Mouse (Mus musculus): Measurements from ENCODE around the gene Klhl18. TPM values are rescaled to one million over a fixed set of nuclear protein-coding genes. Genes with fewer than 3 reads are reported as not detected.
"Not testable (repeated sequence)": the region's sequence is repeated elsewhere in the genome, so short reads cannot be mapped to it uniquely, and the experiment has no call there.

Gene Klhl18
- polyA plus RNA-seq, 1 experiment = 10.6 TPM

GRCm38 (mm10) chr9:110388011-110388410 lies 88.5 kb downstream of the Klhl18 start:
- H3ac ChIP-seq (ENCODE audit: control insufficient read depth, insufficient read length, low read depth) = no peak overlapping the region
- TF ChIP-seq FOSL1 (IDR thresholded peaks at IDR 0.05; ENCODE audit: insufficient read depth, low read length, poor library complexity, severe bottlenecking) (no peak), MYOD1 (IDR thresholded peaks at IDR 0.05; ENCODE audit: control insufficient read depth, insufficient read length, low read depth) (no peak), CTCF (IDR thresholded peaks at IDR 0.05; ENCODE audit: control insufficient read depth, insufficient read depth, insufficient read length) (no peak), USF1 (IDR thresholded peaks at IDR 0.05; ENCODE audit: low read depth) (no peak), CEBPB (IDR thresholded peaks at IDR 0.05; ENCODE audit: low read depth) (no peak), MYOG (IDR thresholded peaks at IDR 0.05; ENCODE audit: control insufficient read depth, extremely low read depth, insufficient read length) (no peak), MAX (IDR thresholded peaks at IDR 0.05) (no peak)
- H3K27me3 ChIP-seq (ENCODE audit: control insufficient read depth, insufficient read depth, insufficient read length) = no peaks in the 10 kb centered on the region
- peaks cover 3% of the 10 kb centered on the region for H3K79me2 ChIP-seq (ENCODE audit: control insufficient read depth, insufficient read depth)
- peaks cover 39% of the 10 kb centered on the region for H3K36me3 ChIP-seq (ENCODE audit: control insufficient read depth, insufficient read depth)
- peaks cover 1% of the 10 kb centered on the region for H3K79me3 ChIP-seq (ENCODE audit: low read depth)
- H3K4me3 ChIP-seq (ENCODE audit: insufficient read depth, poor library complexity, severe bottlenecking) = no peak overlapping the region

- Histone ChIP-seq H3K36me3 (ENCODE audit: control insufficient read depth, insufficient read depth) (peaks cover 22% of the 10 kb centered on the region), H3K4me3 (ENCODE audit: insufficient read depth, poor library complexity, severe bottlenecking) (no peak overlapping the region), H3K27me3 (ENCODE audit: control insufficient read depth, insufficient read depth, insufficient read length) (no peaks in the 10 kb centered on the region), H3K79me2 (ENCODE audit: control insufficient read depth, insufficient read depth) (no peaks in the 10 kb centered on the region), H3K79me3 (ENCODE audit: low read depth) (no peaks in the 10 kb centered on the region), H3ac (ENCODE audit: control insufficient read depth, insufficient read length, low read depth) (no peak overlapping the region)
- TF ChIP-seq USF1 (IDR thresholded peaks at IDR 0.05; ENCODE audit: low read depth) (no peak), CTCF (IDR thresholded peaks at IDR 0.05; ENCODE audit: control insufficient read depth, insufficient read depth, insufficient read length) (no peak), MYOD1 (IDR thresholded peaks at IDR 0.05; ENCODE audit: control insufficient read depth, insufficient read length, low read depth) (no peak), MYOG (IDR thresholded peaks at IDR 0.05; ENCODE audit: control insufficient read depth, extremely low read depth, insufficient read length) (no peak), FOSL1 (IDR thresholded peaks at IDR 0.05; ENCODE audit: insufficient read depth, low read length, poor library complexity, severe bottlenecking) (no peak), MAX (IDR thresholded peaks at IDR 0.05) (no peak), CEBPB (IDR thresholded peaks at IDR 0.05; ENCODE audit: low read depth) (no peak)
These were observed 92.0 kb downstream of the Klhl18 start for GRCm38 (mm10) chr9:110384369-110384929.

- no peak for TF ChIP-seq CEBPB (IDR thresholded peaks at IDR 0.05; ENCODE audit: low read depth)
- TF ChIP-seq CTCF (IDR thresholded peaks at IDR 0.05; ENCODE audit: control insufficient read depth, insufficient read depth, insufficient read length) = no peak
- TF ChIP-seq MYOD1 (IDR thresholded peaks at IDR 0.05; ENCODE audit: control insufficient read depth, insufficient read length, low read depth) = no peak
- no peak for TF ChIP-seq USF1 (IDR thresholded peaks at IDR 0.05; ENCODE audit: low read depth)
- no peak for TF ChIP-seq MAX (IDR thresholded peaks at IDR 0.05)
- no peak for TF ChIP-seq MYOG (IDR thresholded peaks at IDR 0.05; ENCODE audit: control insufficient read depth, extremely low read depth, insufficient read length)
- Histone ChIP-seq H3ac (ENCODE audit: control insufficient read depth, insufficient read length, low read depth) (no peak overlapping the region), H3K79me2 (ENCODE audit: control insufficient read depth, insufficient read depth) (no peaks in the 10 kb centered on the region), H3K36me3 (ENCODE audit: control insufficient read depth, insufficient read depth) (peaks cover 11% of the 10 kb centered on the region), H3K79me3 (ENCODE audit: low read depth) (no peaks in the 10 kb centered on the region), H3K4me3 (ENCODE audit: insufficient read depth, poor library complexity, severe bottlenecking) (no peak overlapping the region), H3K27me3 (ENCODE audit: control insufficient read depth, insufficient read depth, insufficient read length) (no peaks in the 10 kb centered on the region)
These were observed 95.2 kb downstream of the Klhl18 start for GRCm38 (mm10) chr9:110381292-110381691.

GRCm38 (mm10) chr9:110380662-110381061 lies 95.8 kb downstream of the Klhl18 start:
- TF ChIP-seq MYOD1 (IDR thresholded peaks at IDR 0.05; ENCODE audit: control insufficient read depth, insufficient read length, low read depth) (no peak), MYOG (IDR thresholded peaks at IDR 0.05; ENCODE audit: control insufficient read depth, extremely low read depth, insufficient read length) (no peak), CEBPB (IDR thresholded peaks at IDR 0.05; ENCODE audit: low read depth) (no peak), USF1 (IDR thresholded peaks at IDR 0.05; ENCODE audit: low read depth) (no peak), FOSL1 (IDR thresholded peaks at IDR 0.05; ENCODE audit: insufficient read depth, low read length, poor library complexity, severe bottlenecking) (no peak), CTCF (IDR thresholded peaks at IDR 0.05; ENCODE audit: control insufficient read depth, insufficient read depth, insufficient read length) (no peak), MAX (IDR thresholded peaks at IDR 0.05) (no peak)
- Histone ChIP-seq H3K36me3 (ENCODE audit: control insufficient read depth, insufficient read depth) (peaks cover 11% of the 10 kb centered on the region), H3K27me3 (ENCODE audit: control insufficient read depth, insufficient read depth, insufficient read length) (no peaks in the 10 kb centered on the region), H3K4me3 (ENCODE audit: insufficient read depth, poor library complexity, severe bottlenecking) (no peak overlapping the region), H3K79me2 (ENCODE audit: control insufficient read depth, insufficient read depth) (no peaks in the 10 kb centered on the region), H3K79me3 (ENCODE audit: low read depth) (no peaks in the 10 kb centered on the region), H3ac (ENCODE audit: control insufficient read depth, insufficient read length, low read depth) (no peak overlapping the region)

GRCm38 (mm10) chr9:110379361-110379760 lies 97.1 kb downstream of the Klhl18 start:
- no peaks in the 10 kb centered on the region for H3K79me3 ChIP-seq (ENCODE audit: low read depth)
- H3ac ChIP-seq (ENCODE audit: control insufficient read depth, insufficient read length, low read depth) = no peak overlapping the region
- H3K27me3 ChIP-seq (ENCODE audit: control insufficient read depth, insufficient read depth, insufficient read length) = no peaks in the 10 kb centered on the region
- no peaks in the 10 kb centered on the region for H3K79me2 ChIP-seq (ENCODE audit: control insufficient read depth, insufficient read depth)
- H3K36me3 ChIP-seq (ENCODE audit: control insufficient read depth, insufficient read depth) = peaks cover 11% of the 10 kb centered on the region
- H3K4me3 ChIP-seq (ENCODE audit: insufficient read depth, poor library complexity, severe bottlenecking) = no peak overlapping the region
- no peak for TF ChIP-seq MYOD1 (IDR thresholded peaks at IDR 0.05; ENCODE audit: control insufficient read depth, insufficient read length, low read depth)

- not testable (repeated sequence) for H3K79me3 ChIP-seq (ENCODE audit: low read depth); H3K4me3 ChIP-seq (ENCODE audit: insufficient read depth, poor library complexity, severe bottlenecking); H3K79me2 ChIP-seq (ENCODE audit: control insufficient read depth, insufficient read depth); H3ac ChIP-seq (ENCODE audit: control insufficient read depth, insufficient read length, low read depth); H3K27me3 ChIP-seq (ENCODE audit: control insufficient read depth, insufficient read depth, insufficient read length)
- peaks cover 12% of the 10 kb centered on the region for H3K36me3 ChIP-seq (ENCODE audit: control insufficient read depth, insufficient read depth)
These were observed 98.8 kb downstream of the Klhl18 start for GRCm38 (mm10) chr9:110377655-110378054.

Other genes with a start within 250 kb of the Klhl18 start
- gene Cspg5, start 232.9 kb downstream of the Klhl18 start, polyA plus RNA-seq (2012; fragmentation: generic; extraction: Trizol) = 0.12 TPM
- gene Elp6, start 171.5 kb downstream of the Klhl18 start, polyA plus RNA-seq (2012; fragmentation: generic; extraction: Trizol) = 26.0 TPM
- 57.4 TPM for gene Scap, start 143.4 kb downstream of the Klhl18 start, polyA plus RNA-seq (2012; fragmentation: generic; extraction: Trizol)
- 32.4 TPM for gene Ptpn23, start 68.5 kb downstream of the Klhl18 start, polyA plus RNA-seq (2012; fragmentation: generic; extraction: Trizol)
- gene Ngp, start 56.9 kb downstream of the Klhl18 start, polyA plus RNA-seq (2012; fragmentation: generic; extraction: Trizol) = 0.02 TPM
- gene Kif9, start 264 bp upstream of the Klhl18 start, polyA plus RNA-seq (2012; fragmentation: generic; extraction: Trizol) = 0.09 TPM
- 12.0 TPM for gene Setd2, start 55.9 kb upstream of the Klhl18 start, polyA plus RNA-seq (2012; fragmentation: generic; extraction: Trizol)
- gene Nradd, start 147.8 kb upstream of the Klhl18 start, polyA plus RNA-seq (2012; fragmentation: generic; extraction: Trizol) = 87.7 TPM
- gene Nbeal2, start 177.5 kb upstream of the Klhl18 start, polyA plus RNA-seq (2012; fragmentation: generic; extraction: Trizol) = 3.3 TPM
- 86.7 TPM for gene Ccdc12, start 179.8 kb upstream of the Klhl18 start, polyA plus RNA-seq (2012; fragmentation: generic; extraction: Trizol)